Mouse (Mus musculus): ENCODE data around the gene D630045J12Rik. TPM values are rescaled to one million over a fixed set of nuclear protein-coding genes. Genes with fewer than 3 reads are reported as not detected.

The D630045J12Rik gene
- polyA plus RNA-seq, 1 experiment: 0.35 TPM

DNA sequence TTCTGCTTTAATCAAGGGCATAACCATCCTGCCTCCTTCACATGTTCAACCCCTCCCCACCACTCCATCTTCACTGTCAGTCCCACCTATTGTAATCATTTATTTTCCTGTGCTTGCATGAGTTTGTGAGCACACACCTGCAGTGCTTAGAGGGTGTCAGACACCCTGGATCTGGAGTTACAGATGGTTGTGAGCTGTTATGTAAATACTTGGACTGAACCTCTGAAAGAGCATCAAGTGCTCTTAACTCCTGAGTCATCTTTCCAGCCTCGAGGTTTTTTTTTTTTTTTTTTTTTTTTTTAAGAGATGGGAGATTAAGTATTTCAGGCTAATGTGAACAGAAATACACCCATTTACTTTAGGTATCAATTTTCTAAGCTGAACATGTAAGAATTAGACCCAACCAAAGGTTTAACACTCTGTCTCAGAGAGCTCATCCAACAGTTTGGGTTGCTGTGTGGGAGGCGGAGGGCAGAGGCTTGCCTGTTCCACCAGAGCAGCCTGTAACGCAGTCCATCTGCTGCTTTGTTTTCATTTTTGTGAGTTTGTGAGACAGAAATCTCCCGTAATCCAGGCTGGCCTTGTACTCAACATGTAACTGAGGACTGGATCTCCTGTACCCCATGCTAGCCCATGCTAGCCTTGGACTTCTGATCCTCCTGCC lies 137.6 kb downstream of the D630045J12Rik start:
- TF ChIP-seq POLR2A (IDR thresholded peaks at IDR 0.05; ENCODE audit: low read depth, low read length) (no peak), CTCF (IDR thresholded peaks at IDR 0.05; ENCODE audit: extremely low read depth, insufficient read length, insufficient replicate concordance, low read depth, low read length) (no peak)
- Histone ChIP-seq H3K4me3 (ENCODE audit: low read depth, low read length) (no peak overlapping the region), H3K27me3 (ENCODE audit: control insufficient read depth, insufficient read depth, low read length) (no peaks in the 10 kb centered on the region), H3K27ac (ENCODE audit: insufficient read depth, low read depth, low read length) (no peak overlapping the region), H3K4me1 (ENCODE audit: control insufficient read depth, insufficient read depth, insufficient read length, low read length) (no peaks in the 10 kb centered on the region), H3K36me3 (ENCODE audit: control insufficient read depth, insufficient read depth, low read length) (no peaks in the 10 kb centered on the region)
- WGBS: 63% methylated on average over 4 of the region's 4 CpGs

- 41% methylated on average over 9 of the region's 9 CpGs for WGBS
- no peaks in the 10 kb centered on the region for H3K4me1 ChIP-seq (ENCODE audit: control insufficient read depth, insufficient read depth, insufficient read length, low read length)
- no peak overlapping the region for H3K4me3 ChIP-seq (ENCODE audit: low read depth, low read length)
- H3K27me3 ChIP-seq (ENCODE audit: control insufficient read depth, insufficient read depth, low read length): no peaks in the 10 kb centered on the region
- no peaks in the 10 kb centered on the region for H3K36me3 ChIP-seq (ENCODE audit: control insufficient read depth, insufficient read depth, low read length)
- TF ChIP-seq CTCF (IDR thresholded peaks at IDR 0.05; ENCODE audit: extremely low read depth, insufficient read length, insufficient replicate concordance, low read depth, low read length) (no peak), POLR2A (IDR thresholded peaks at IDR 0.05; ENCODE audit: low read depth, low read length) (no peak)
- no peak overlapping the region for H3K27ac ChIP-seq (ENCODE audit: insufficient read depth, low read depth, low read length)
These were observed 142.9 kb downstream of the D630045J12Rik start for GRCm38 (mm10) chr6:38110859-38111258.

GRCm38 (mm10) chr6:38109871-38110270 lies 143.9 kb downstream of the D630045J12Rik start:
- no peaks in the 10 kb centered on the region for H3K27me3 ChIP-seq (ENCODE audit: control insufficient read depth, insufficient read depth, low read length)
- H3K4me1 ChIP-seq (ENCODE audit: control insufficient read depth, insufficient read depth, insufficient read length, low read length): no peaks in the 10 kb centered on the region
- H3K36me3 ChIP-seq (ENCODE audit: control insufficient read depth, insufficient read depth, low read length): no peaks in the 10 kb centered on the region
- no peak overlapping the region for H3K4me3 ChIP-seq (ENCODE audit: low read depth, low read length)
- WGBS: 37% methylated on average over 9 of the region's 9 CpGs
- no peak for TF ChIP-seq CTCF (IDR thresholded peaks at IDR 0.05; ENCODE audit: extremely low read depth, insufficient read length, insufficient replicate concordance, low read depth, low read length)
- TF ChIP-seq POLR2A (IDR thresholded peaks at IDR 0.05; ENCODE audit: low read depth, low read length): no peak
- H3K27ac ChIP-seq (ENCODE audit: insufficient read depth, low read depth, low read length): no peak overlapping the region

DNA sequence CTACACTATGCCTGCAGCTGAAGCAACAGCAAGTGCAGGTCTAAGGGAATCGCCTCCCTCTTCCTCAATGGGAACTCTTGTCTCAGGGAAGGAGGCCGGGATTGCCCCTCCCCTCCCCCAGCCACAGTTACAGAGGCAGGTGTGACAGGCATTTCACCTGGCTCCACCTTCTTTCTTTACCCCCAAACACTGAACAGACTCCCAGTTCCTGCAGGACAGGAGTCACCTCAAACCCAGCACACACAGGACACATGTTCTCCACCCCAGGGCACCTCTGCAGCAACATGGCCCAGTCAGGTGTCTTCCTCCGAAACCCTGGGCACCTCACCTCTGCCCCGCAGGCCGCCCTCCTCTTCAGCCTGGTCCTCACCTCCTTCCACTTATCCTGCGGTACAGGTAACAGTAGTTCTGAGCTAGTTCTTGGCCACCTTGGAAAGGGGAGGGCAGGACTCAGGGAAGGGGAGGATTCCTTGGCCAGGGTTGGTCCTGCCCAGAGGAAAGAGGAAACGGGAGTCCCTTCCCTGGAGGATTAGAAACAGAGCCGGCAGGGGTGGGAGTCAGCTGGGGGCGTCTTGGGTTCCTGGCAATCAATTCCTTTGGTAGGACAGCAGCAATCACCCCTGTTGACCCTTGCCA lies 144.5 kb downstream of the D630045J12Rik start, which contains the start of gene Tmem213:
Gene Tmem213, plus strand, starts transcription at position 96 of the 636 bp plus-strand sequence.
- TF ChIP-seq POLR2A (IDR thresholded peaks at IDR 0.05; ENCODE audit: low read depth, low read length) (no peak), CTCF (IDR thresholded peaks at IDR 0.05; ENCODE audit: extremely low read depth, insufficient read length, insufficient replicate concordance, low read depth, low read length) (no peak)
- H3K4me1 ChIP-seq (ENCODE audit: control insufficient read depth, insufficient read depth, insufficient read length, low read length): no peaks in the 10 kb centered on the region
- 45% methylated on average over 9 of the region's 9 CpGs for WGBS
- no peaks in the 10 kb centered on the region for H3K27me3 ChIP-seq (ENCODE audit: control insufficient read depth, insufficient read depth, low read length)
- no peaks in the 10 kb centered on the region for H3K36me3 ChIP-seq (ENCODE audit: control insufficient read depth, insufficient read depth, low read length)
- no peak within 1 kb of the TSS for H3K27ac ChIP-seq (ENCODE audit: insufficient read depth, low read depth, low read length)
- H3K4me3 ChIP-seq (ENCODE audit: low read depth, low read length): no peak within 1 kb of the TSS

- Histone ChIP-seq H3K27me3 (ENCODE audit: control insufficient read depth, insufficient read depth, low read length) (no peaks in the 10 kb centered on the region), H3K4me1 (ENCODE audit: control insufficient read depth, insufficient read depth, insufficient read length, low read length) (no peaks in the 10 kb centered on the region), H3K4me3 (ENCODE audit: low read depth, low read length) (no peak overlapping the region), H3K36me3 (ENCODE audit: control insufficient read depth, insufficient read depth, low read length) (no peaks in the 10 kb centered on the region), H3K27ac (ENCODE audit: insufficient read depth, low read depth, low read length) (no peak overlapping the region)
- 94% methylated on average over 5 of the region's 5 CpGs for WGBS
- no peak for TF ChIP-seq POLR2A (IDR thresholded peaks at IDR 0.05; ENCODE audit: low read depth, low read length)
- no peak for TF ChIP-seq CTCF (IDR thresholded peaks at IDR 0.05; ENCODE audit: extremely low read depth, insufficient read length, insufficient replicate concordance, low read depth, low read length)
These were observed 145.4 kb downstream of the D630045J12Rik start for GRCm38 (mm10) chr6:38108449-38108848.

DNA sequence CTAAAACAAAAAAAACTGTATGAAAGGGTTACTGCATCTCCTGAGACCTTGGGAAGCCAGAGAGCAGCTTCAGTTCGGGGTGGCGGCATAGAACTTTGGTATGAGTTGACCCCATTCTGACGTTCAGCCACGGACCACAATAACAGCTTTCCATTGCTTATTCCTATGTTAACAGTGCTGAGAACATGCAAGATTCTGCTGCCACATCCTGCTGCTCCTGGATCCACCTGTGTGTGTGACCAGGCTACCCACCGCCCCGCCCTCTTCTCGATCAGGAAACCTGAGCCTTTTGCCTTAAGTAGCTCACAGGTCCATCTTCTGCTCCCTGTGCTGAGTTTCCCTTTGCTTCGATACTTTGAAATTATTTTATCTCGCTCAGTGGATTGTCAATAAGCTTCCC lies 147.9 kb downstream of the D630045J12Rik start:
- Histone ChIP-seq H3K36me3 (ENCODE audit: control insufficient read depth, insufficient read depth, low read length) (no peaks in the 10 kb centered on the region), H3K4me3 (ENCODE audit: low read depth, low read length) (no peak overlapping the region), H3K27ac (ENCODE audit: insufficient read depth, low read depth, low read length) (no peak overlapping the region), H3K4me1 (ENCODE audit: control insufficient read depth, insufficient read depth, insufficient read length, low read length) (no peaks in the 10 kb centered on the region), H3K27me3 (ENCODE audit: control insufficient read depth, insufficient read depth, low read length) (no peaks in the 10 kb centered on the region)
- WGBS: 53% methylated on average over 9 of the region's 9 CpGs
- TF ChIP-seq POLR2A (IDR thresholded peaks at IDR 0.05; ENCODE audit: low read depth, low read length) (no peak), CTCF (IDR thresholded peaks at IDR 0.05; ENCODE audit: extremely low read depth, insufficient read length, insufficient replicate concordance, low read depth, low read length) (no peak)

DNA sequence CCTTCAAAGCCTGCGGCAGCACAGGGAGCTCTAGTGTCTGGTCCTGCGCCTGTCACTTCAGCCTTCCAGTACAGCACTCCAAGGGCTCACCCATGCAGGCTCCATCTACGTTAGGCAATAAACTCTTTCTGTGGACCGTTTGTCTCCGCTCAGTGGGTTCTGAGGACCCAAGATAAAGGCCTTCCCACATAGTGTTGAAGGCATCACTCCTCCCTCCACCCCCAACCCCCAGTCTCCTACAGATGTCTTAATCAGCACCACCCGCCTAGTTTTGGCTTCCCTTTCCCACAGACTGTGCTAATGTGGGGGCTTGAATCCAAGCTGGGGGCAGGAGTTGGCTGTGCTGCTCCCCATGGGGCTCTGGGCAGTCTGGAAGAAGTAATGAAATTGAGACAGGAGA lies 150.0 kb downstream of the D630045J12Rik start:
- WGBS: 78% methylated on average over 6 of the region's 6 CpGs
- Histone ChIP-seq H3K36me3 (ENCODE audit: control insufficient read depth, insufficient read depth, low read length) (no peaks in the 10 kb centered on the region), H3K27ac (ENCODE audit: insufficient read depth, low read depth, low read length) (no peak overlapping the region), H3K27me3 (ENCODE audit: control insufficient read depth, insufficient read depth, low read length) (no peaks in the 10 kb centered on the region), H3K4me1 (ENCODE audit: control insufficient read depth, insufficient read depth, insufficient read length, low read length) (no peaks in the 10 kb centered on the region), H3K4me3 (ENCODE audit: low read depth, low read length) (no peak overlapping the region)
- TF ChIP-seq POLR2A (IDR thresholded peaks at IDR 0.05; ENCODE audit: low read depth, low read length): no peak
- no peak for TF ChIP-seq CTCF (IDR thresholded peaks at IDR 0.05; ENCODE audit: extremely low read depth, insufficient read length, insufficient replicate concordance, low read depth, low read length)

Measured in small intestine, adult 2 months (tissue).